Mouse (Mus musculus) liver, embryonic 12.5 days (tissue): ENCODE measurements at regions not wholly inside any gene's neighbourhood (a gene's known extent, or its start where the extent isn't known, plus 50 kb on each side); places are given as distances from the start of the nearest gene placed in this dataset.
A peak's percentile ranks its signal among the peaks of the same experiment; 100 is the strongest.

ENCODE experiments used
- ATAC-seq: fragments of 200-750 bp; cut with Nextera tagmentation; 2 replicates; pipeline ENCODE4 v1.8.0; 2017; ENCODE audit warnings: moderate number of reproducible peaks, mild to moderate bottlenecking, moderate library complexity
- H3K27ac ChIP-seq: fragments of 300-500 bp; sonication (generic); 2 replicates; pipeline ENCODE4 v1.5.1; 2016; ENCODE audit warnings: mild to moderate bottlenecking
- H3K27me3 ChIP-seq: fragments of 300-500 bp; sonication (generic); replicated peaks from 2 replicates; pipeline ENCODE4 v1.6.1; 2016; ENCODE audit warnings: mild to moderate bottlenecking, moderate library complexity
- H3K36me3 ChIP-seq: fragments of 300-500 bp; sonication (generic); 2 replicates; pipeline ENCODE4 v1.6.1; 2016; ENCODE audit warnings: mild to moderate bottlenecking, moderate library complexity
- H3K4me1 ChIP-seq: fragments of 300-500 bp; sonication (generic); 2 replicates; pipeline ENCODE4 v1.6.1; 2016
- H3K4me2 ChIP-seq: fragments of 300-500 bp; sonication (generic); 2 replicates; pipeline ENCODE4 v1.6.1; 2016; ENCODE audit warnings: mild to moderate bottlenecking, moderate library complexity
- H3K4me3 ChIP-seq: fragments of 300-500 bp; sonication (generic); 2 replicates; pipeline ENCODE4 v1.5.1; 2016; ENCODE audit warnings: mild to moderate bottlenecking, moderate library complexity
- H3K9ac ChIP-seq: fragments of 300-500 bp; sonication (generic); 2 replicates; pipeline ENCODE4 v1.6.1; 2016; ENCODE audit warnings: mild to moderate bottlenecking, moderate library complexity
- H3K9me3 ChIP-seq: fragments of 300-500 bp; sonication (generic); replicated peaks from 2 replicates; pipeline ENCODE4 v1.6.1; 2016; ENCODE audit warnings: mild to moderate bottlenecking, moderate library complexity
- WGBS: fragments of 180-500 bp; shearing (Covaris S2); methylation state at CpG from one replicate; pipeline ENCODE4 v1.1.7; 2016; ENCODE audit not compliant: insufficient replicate concordance; 5-methylcytosine and 5-hydroxymethylcytosine counted together

DNA sequence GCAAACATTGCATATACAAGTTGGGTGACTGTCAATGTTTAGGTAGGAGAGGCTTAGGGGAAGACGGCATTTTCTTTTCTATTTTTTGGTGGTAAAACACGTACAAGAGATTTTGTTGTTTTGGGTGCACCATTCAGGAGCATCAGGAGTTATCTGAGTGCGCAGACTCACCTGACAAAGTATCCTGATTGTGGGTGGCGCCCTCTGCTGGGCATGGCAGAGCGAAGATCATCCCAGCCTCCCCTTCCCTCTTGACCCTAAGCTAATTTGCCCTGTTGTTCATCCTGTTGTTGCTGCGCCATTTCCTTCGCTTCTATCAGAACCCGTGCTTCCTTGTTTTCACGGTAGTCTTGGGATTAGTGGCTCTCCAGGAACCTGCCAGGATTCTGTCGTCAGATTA lies 217.6 kb upstream of the Cnr1 start:
- ATAC-seq, result no peak
- Histone ChIP-seq H3K27ac (no peak overlapping the region), H3K9ac (no peak overlapping the region), H3K4me1 (no peaks in the 10 kb centered on the region), H3K9me3 (0 out of 2 replicates have a peak, but pooled peaks cover 5% of the 10 kb centered on the region), H3K4me2 (no peak overlapping the region), H3K27me3 (no peaks in the 10 kb centered on the region), H3K36me3 (no peaks in the 10 kb centered on the region), H3K4me3 (no peak overlapping the region)
- WGBS, result 48% methylated on average over 10 of the region's 10 CpGs

DNA sequence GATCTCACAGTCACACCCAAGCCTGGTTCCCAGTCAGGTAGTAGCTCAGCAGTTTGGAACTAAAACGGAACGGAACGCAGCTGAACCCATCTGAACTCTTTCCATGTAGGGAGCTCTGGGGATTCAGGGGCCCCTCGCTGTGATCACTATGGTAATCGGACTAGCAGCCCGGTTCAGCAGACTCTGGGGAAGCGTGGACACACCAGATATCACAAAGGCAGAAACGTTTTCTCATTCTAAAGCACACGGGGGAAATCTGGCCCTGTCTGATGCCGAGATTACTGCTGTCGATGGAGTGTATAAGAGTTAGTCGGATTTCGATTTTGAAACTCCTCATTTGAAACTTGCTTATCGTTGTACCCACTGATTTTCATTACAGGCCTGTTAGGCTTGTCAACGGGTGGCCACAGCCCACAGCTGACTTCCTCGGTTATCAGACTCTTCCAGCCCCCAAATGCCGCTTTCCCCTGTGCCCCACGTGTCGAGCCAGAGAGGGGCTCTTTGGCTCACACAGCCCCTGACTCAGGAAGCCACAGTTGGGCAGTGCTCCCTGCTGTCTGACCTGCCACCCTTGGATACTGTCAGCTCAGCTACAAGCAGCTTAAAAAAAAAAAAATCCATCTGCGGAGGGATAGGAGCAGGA lies 207.8 kb upstream of the Cnr1 start:
- Histone ChIP-seq H3K27ac (no peak overlapping the region), H3K9me3 (no peaks in the 10 kb centered on the region), H3K4me3 (no peak overlapping the region), H3K4me1 (0 out of 2 replicates have a peak, but pooled peaks cover 5% of the 10 kb centered on the region), H3K36me3 (no peaks in the 10 kb centered on the region), H3K9ac (no peak overlapping the region), H3K4me2 (peak overlapping the region; percentile 22; the same call in 1 of the 2 replicates), H3K27me3 (0 out of 2 replicates have a peak, but pooled peaks cover 8% of the 10 kb centered on the region)
- 0 out of 2 replicates have a peak, but pooled peaks have one; percentile 10 for ATAC-seq
- 14% methylated on average over 20 of the region's 20 CpGs for WGBS

DNA sequence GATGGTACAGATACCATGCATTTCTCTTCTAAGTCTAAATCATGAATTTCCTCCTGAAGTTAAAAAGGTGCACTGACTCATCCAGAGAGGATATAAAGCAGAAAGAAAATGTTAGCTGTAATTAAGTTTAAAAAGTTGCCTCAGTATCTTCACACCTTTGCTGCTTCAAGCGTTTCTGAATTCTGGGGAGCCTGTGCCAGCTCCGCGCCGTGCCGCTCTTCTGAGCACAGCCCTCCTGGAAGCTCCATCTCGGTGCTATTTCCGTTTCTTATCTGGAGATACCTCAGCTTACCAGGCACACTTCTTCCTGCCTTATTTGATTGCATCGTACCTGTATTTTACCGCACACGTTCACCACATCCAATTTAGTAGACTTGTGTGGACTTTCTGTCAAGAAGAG lies 203.4 kb upstream of the Cnr1 start:
- Histone ChIP-seq H3K27ac (no peak overlapping the region), H3K27me3 (0 out of 2 replicates have a peak, but pooled peaks cover 8% of the 10 kb centered on the region), H3K4me3 (no peak overlapping the region), H3K4me1 (0 out of 2 replicates have a peak, but pooled peaks cover 5% of the 10 kb centered on the region), H3K9ac (no peak overlapping the region), H3K9me3 (no peaks in the 10 kb centered on the region), H3K4me2 (no peak overlapping the region), H3K36me3 (no peaks in the 10 kb centered on the region)
- WGBS, result 55% methylated on average over 10 of the region's 10 CpGs
- ATAC-seq, result no peak

DNA sequence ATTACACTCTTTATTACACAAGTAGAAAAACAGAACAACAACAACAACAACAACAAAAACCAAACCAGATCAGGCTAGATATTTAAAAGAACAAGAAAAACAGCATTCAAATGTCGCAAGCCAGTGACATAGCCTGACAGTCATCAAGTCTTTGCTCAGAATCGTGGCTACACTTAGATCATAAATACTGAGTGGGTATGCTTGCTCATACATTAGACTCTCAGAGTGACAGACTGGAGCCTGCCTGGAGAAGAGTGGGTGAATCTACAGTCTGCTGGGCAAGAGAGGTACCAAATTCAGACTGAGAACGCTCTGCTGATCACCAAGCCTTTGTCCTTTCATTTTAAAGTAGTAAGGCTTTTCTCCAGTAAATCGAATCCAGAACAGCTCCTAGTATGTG lies 202.4 kb upstream of the Cnr1 start:
- H3K27ac ChIP-seq, result no peak overlapping the region
- no peaks in the 10 kb centered on the region for H3K36me3 ChIP-seq
- ATAC-seq, result no peak
- no peak overlapping the region for H3K4me3 ChIP-seq
- H3K4me1 ChIP-seq, result no peaks in the 10 kb centered on the region
- 0 out of 2 replicates have a peak, but pooled peaks cover 8% of the 10 kb centered on the region for H3K27me3 ChIP-seq
- no peaks in the 10 kb centered on the region for H3K9me3 ChIP-seq
- H3K4me2 ChIP-seq, result no peak overlapping the region
- no peak overlapping the region for H3K9ac ChIP-seq
- 64% methylated on average over 4 of the region's 4 CpGs for WGBS

DNA sequence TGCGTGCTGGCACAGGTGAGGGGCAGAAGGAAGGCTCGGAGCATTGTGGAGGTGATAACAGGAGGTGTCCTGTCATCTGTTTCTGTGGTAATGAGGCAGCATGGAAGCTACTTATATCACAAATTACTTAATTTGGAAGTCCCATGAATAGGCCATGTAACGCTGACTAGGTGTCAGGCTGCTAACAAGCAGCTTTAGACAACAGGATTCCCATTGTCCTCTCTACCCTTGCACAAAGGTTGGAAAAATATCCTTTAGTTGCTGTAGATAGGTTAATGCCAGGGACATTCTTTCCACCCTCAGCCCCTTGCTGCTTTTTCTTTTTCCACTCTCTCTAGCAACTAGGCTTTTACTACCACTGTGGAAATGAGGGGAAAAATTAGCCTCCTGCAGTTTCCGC lies 192.6 kb upstream of the Cnr1 start:
- WGBS, result 51% methylated on average over 4 of the region's 4 CpGs
- no peak overlapping the region for H3K27ac ChIP-seq

DNA sequence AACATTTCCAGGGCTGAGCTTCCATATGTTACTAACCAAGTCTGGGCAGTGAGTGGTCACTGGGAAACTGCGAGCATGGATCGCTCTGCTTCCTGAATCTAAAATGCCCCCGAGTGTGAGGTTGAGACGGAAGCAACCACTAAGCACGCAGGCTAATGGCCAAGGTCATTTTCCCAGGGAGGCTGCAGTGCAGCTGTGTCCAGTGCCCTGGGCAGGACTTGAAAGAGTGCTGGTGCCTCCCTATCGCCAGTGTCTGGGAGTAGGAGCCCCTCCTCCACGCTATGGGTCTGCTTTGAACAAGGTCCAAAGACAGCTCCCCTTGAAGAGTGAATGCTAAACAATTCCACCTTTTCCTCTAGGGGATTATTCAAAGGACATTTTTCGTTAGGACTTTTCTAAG lies 189.5 kb upstream of the Cnr1 start:
- peaks cover 9% of the 10 kb centered on the region for H3K4me1 ChIP-seq
- H3K27ac ChIP-seq, result no peak overlapping the region
- no peak overlapping the region for H3K4me2 ChIP-seq
- ATAC-seq, result no peak
- no peak overlapping the region for H3K9ac ChIP-seq
- WGBS, result 49% methylated on average over 8 of the region's 8 CpGs
- no peaks in the 10 kb centered on the region; the same call in 1 of the 2 replicates for H3K27me3 ChIP-seq
- no peak overlapping the region for H3K4me3 ChIP-seq
- no peaks in the 10 kb centered on the region for H3K9me3 ChIP-seq
- H3K36me3 ChIP-seq, result no peaks in the 10 kb centered on the region

More for the DNA sequence above, 192.6 kb upstream of the Cnr1 start:
- ATAC-seq, result no peak
- H3K27me3 ChIP-seq, result no peaks in the 10 kb centered on the region; the same call in 1 of the 2 replicates
- no peak overlapping the region for H3K9ac ChIP-seq
- no peaks in the 10 kb centered on the region for H3K9me3 ChIP-seq
- H3K4me2 ChIP-seq, result no peak overlapping the region
- no peaks in the 10 kb centered on the region for H3K4me1 ChIP-seq
- H3K4me3 ChIP-seq, result no peak overlapping the region
- no peaks in the 10 kb centered on the region for H3K36me3 ChIP-seq

DNA sequence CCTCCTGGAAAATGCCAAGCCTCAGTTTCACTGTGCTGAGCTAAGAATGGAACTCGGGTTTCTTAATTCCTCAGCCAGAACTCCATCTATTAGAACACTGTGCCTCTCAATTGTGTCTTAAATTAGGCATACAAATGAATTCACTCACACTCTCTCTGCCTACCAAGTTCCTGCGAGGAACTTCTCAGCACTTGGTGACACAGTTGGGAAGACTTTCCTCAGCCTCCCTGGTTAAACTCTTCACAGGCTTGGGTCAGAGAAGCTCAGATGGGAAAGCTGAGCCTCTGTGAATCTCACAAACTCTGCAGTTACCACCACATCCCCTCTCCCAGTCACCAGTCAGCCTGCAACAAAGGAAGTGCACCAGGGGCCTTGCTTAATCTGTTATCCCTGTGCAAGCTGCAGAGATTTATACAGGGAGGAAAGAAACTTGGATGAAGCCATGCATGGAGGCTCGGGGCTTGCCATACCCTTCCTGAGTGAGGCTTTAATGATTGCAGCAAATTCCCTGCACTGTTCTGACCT lies 188.9 kb upstream of the Cnr1 start:
- Histone ChIP-seq H3K9me3 (no peaks in the 10 kb centered on the region), H3K9ac (no peak overlapping the region), H3K4me1 (peaks cover 9% of the 10 kb centered on the region), H3K36me3 (no peaks in the 10 kb centered on the region), H3K4me2 (no peak overlapping the region), H3K27me3 (no peaks in the 10 kb centered on the region; the same call in 1 of the 2 replicates), H3K4me3 (no peak overlapping the region), H3K27ac (no peak overlapping the region)
- no peak for ATAC-seq
- 45% methylated on average over 3 of the region's 3 CpGs for WGBS

DNA sequence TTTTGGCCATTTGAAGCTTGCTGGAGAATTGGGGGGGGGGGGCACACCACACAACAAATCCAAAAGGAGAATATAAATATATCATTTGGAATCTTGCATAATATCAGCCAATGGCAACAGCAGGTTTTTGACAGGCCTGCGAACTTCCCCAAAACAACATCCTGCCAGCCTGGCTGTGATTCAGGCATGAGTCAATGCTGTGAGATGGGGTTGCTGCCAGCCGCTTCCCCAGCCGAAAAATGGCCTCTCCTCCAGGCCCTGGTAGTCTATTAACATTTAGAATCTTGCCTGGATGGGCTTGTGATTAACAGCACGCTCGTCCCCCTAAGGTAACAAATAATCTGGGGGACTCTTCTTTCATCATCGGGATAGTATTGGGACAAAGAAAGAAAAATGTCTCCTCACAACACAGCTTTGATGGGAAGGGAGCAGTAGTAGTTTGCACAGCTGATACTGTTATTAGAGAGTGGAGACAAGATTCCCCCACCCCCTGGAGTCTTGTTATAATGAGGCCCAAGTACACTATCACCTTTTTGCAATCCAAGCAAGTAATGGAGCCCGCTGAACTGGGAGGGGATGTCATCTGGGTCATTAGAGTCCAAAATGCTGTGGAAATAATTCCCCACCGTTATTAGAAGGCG lies 188.2 kb upstream of the Cnr1 start:
- Histone ChIP-seq H3K9ac (no peak overlapping the region), H3K4me1 (peaks cover 9% of the 10 kb centered on the region), H3K4me3 (no peak overlapping the region), H3K36me3 (no peaks in the 10 kb centered on the region), H3K27me3 (no peaks in the 10 kb centered on the region; the same call in 1 of the 2 replicates), H3K27ac (no peak overlapping the region), H3K9me3 (no peaks in the 10 kb centered on the region), H3K4me2 (no peak overlapping the region)
- no peak for ATAC-seq
- 63% methylated on average over 9 of the region's 9 CpGs for WGBS

DNA sequence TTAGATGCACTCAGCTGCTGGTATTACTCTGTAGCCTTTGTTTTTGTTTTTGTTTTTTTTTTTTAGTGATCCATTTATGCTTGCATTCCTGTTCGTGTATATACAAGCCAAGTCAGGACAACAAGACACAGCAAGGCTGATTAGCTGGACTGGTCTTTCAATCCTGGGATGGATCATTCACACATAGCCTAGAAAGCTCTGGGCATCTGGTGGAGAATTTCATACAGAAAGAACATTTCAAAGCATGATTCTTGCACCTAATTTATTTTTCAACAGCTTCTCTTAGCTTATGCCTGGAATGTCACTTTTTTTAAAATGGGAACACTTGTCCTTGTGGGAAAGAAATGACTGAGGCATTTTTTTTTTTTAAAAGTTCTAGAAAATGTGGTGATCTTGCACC lies 187.1 kb upstream of the Cnr1 start:
- Histone ChIP-seq H3K9me3 (no peaks in the 10 kb centered on the region), H3K9ac (no peak overlapping the region), H3K36me3 (no peaks in the 10 kb centered on the region), H3K27ac (no peak overlapping the region), H3K4me3 (no peak overlapping the region), H3K4me2 (no peak overlapping the region), H3K4me1 (peaks cover 9% of the 10 kb centered on the region), H3K27me3 (no peaks in the 10 kb centered on the region)
- no peak for ATAC-seq
- WGBS, result 42% methylated on average over 1 of the region's 1 CpGs

DNA sequence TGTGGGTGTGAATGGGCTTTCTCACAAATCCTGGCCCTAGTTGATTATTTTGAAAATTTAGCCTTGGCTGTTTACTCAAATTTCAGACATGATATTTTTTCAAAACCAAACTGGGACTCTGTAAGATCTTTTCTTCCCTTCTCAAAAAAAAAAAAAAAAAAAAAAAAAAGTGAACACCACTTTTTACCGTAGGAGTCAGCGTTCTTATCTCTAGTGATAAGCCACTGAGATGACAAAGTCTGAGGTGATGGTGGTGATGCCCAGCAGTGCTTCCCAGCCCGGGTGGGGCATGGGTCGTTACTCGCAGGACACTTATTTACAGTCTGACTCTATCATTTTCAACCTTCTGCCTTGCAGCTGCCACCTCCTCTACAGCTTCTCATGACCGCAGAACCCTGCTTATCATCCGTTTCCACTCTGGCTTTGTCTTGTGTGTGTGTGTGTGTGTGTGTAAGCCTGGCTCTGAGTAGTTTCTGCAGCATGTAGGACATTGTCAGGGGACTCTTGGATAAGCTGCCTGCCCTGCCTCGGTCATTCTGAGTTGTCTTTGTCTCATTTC lies 186.5 kb upstream of the Cnr1 start:
- Histone ChIP-seq H3K27me3 (no peaks in the 10 kb centered on the region), H3K4me3 (no peak overlapping the region), H3K4me1 (peaks cover 9% of the 10 kb centered on the region), H3K9ac (no peak overlapping the region), H3K4me2 (peak overlapping the region; percentile 16; the same call in 1 of the 2 replicates), H3K36me3 (no peaks in the 10 kb centered on the region), H3K27ac (no peak overlapping the region), H3K9me3 (no peaks in the 10 kb centered on the region)
- 6% methylated on average over 8 of the region's 8 CpGs for WGBS
- peak; percentile 89 for ATAC-seq

DNA sequence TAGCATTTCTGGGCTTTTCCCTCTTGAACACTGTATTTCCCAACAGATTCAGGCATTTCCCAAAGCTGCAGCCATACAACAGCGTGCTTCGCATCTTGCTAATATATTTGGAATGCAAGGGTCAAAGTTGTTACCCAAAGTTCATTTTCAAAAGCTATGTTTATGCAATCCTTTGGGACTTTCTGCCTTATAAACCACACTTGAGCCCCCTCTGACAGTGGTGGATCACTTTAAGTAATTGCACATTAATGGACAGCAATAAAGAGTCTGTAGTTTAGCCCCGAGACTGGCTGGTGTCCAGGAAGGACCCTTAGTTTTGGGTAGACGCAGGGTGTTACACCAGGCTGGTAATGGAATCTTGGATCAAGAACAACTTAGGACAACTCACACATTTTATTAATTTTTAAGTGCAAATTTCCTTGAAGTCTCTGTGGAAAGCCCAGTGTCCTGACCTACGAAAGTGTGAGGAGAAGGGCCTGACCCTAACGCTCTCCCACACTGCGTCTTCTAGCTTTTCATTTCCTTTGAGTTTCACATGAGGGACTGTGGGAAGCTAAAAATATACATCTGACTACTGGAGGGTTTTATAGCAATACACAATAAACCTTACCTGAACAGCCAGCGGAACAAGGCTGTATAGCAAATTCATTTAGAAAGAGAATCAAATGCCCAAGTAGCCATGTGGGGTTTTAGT lies 185.0 kb upstream of the Cnr1 start:
- H3K4me3 ChIP-seq, result no peak overlapping the region
- H3K27ac ChIP-seq, result no peak overlapping the region
- ATAC-seq, result no peak
- no peak overlapping the region for H3K9ac ChIP-seq
- no peak overlapping the region for H3K4me2 ChIP-seq
- 73% methylated on average over 8 of the region's 8 CpGs for WGBS
- H3K36me3 ChIP-seq, result no peaks in the 10 kb centered on the region
- H3K9me3 ChIP-seq, result no peaks in the 10 kb centered on the region
- no peaks in the 10 kb centered on the region for H3K27me3 ChIP-seq
- H3K4me1 ChIP-seq, result peaks cover 9% of the 10 kb centered on the region

DNA sequence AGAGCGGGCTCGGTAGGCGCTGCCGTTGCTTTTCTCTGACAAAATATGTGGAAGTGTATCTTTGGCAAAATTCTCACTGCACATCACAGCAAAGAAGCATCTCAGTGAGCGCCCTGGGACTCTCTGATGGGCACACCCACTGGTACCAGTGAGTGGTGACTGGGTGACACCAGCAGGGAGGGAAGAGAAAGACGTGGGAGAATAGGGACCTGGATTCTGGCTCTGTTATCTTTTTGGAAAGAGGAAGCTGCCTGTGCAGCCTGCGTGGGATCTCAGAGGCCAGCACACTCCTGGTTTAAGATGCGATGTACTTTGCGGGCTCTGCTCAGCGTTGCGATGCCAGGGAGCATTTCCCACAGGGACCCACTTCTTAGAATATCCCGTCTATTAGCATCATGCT lies 183.4 kb upstream of the Cnr1 start:
- peaks cover 9% of the 10 kb centered on the region for H3K4me1 ChIP-seq
- H3K27me3 ChIP-seq, result no peaks in the 10 kb centered on the region
- ATAC-seq, result no peak
- H3K4me3 ChIP-seq, result no peak overlapping the region
- H3K36me3 ChIP-seq, result no peaks in the 10 kb centered on the region
- 73% methylated on average over 12 of the region's 12 CpGs for WGBS
- H3K4me2 ChIP-seq, result no peak overlapping the region
- H3K9ac ChIP-seq, result no peak overlapping the region
- H3K27ac ChIP-seq, result no peak overlapping the region
- no peaks in the 10 kb centered on the region for H3K9me3 ChIP-seq
